Mouse (Mus musculus): ENCODE data around the gene Limk2. TPM values are rescaled to one million over a fixed set of nuclear protein-coding genes. Genes with fewer than 3 reads are reported as not detected.
A peak's percentile ranks its signal among the peaks of the same experiment; 100 is the strongest.

The Limk2 gene
- polyA plus RNA-seq, 1 experiment: 70.5 TPM

DNA sequence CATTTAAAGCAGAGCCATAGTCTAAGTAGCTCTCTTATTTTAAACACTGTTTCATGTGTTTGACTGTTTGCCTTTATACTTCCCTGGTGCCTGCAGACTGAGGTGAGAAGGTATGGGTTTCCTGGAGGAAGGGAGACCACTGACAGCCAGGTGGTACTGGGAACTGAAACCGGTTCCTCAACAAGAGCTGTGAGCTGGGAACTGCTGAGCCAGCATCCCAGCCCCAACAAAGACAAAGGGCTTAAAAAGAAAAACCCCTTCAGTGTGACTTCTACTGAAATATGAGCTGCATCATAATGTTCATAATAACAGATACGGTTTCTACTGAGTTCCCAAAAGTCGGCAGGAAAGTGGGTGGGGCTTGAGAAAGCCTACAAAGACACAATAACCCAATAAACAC is 46.1 kb downstream of the Limk2 start:
- H3K36me3 ChIP-seq (ENCODE audit: control insufficient read depth, insufficient read depth, low read length): peaks cover 30% of the 10 kb centered on the region
- 80% methylated on average over 3 of the region's 3 CpGs for WGBS
- H3K27ac ChIP-seq (ENCODE audit: insufficient read depth, low read depth, low read length): no peak overlapping the region
- no peaks in the 10 kb centered on the region for H3K27me3 ChIP-seq (ENCODE audit: control insufficient read depth, insufficient read depth, low read length)
- H3K4me1 ChIP-seq (ENCODE audit: control insufficient read depth, insufficient read depth, insufficient read length, low read length): no peaks in the 10 kb centered on the region
- TF ChIP-seq POLR2A (IDR thresholded peaks at IDR 0.05; ENCODE audit: low read depth, low read length) (no peak), CTCF (IDR thresholded peaks at IDR 0.05; ENCODE audit: extremely low read depth, insufficient read length, insufficient replicate concordance, low read depth, low read length) (no peak)
- no peak overlapping the region for H3K4me3 ChIP-seq (ENCODE audit: low read depth, low read length)

DNA sequence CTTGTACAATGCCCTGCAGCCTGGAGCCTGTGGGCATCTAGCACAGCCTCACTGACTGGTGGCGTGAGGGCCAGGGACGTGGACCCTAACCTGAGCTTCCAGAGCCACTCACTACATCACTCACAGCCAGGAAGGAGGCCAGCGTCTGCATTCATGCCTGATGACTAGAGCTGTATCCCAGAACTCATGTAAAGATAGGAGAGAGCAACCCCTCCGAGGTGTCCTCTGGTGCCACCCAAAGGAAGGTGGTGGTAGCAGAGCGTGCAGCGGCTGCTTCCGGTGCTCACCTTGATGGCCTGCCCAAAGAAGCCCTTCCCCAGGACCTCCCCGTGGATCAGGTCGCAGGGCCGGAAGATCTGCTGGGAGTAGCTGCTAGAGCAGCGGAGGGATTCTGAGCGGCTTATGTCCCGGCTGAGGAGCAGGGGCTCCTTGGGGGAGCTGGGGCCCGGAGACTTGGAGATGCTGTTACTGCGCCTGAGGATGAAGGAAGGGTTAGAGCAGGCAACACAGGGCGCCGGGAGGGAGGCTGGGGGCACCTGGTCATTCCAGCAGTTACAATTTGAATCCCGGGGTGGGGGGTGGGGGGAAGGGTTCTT is 55.9 kb downstream of the Limk2 start:
- TF ChIP-seq POLR2A (IDR thresholded peaks at IDR 0.05; ENCODE audit: low read depth, low read length) (no peak), CTCF (IDR thresholded peaks at IDR 0.05; ENCODE audit: extremely low read depth, insufficient read length, insufficient replicate concordance, low read depth, low read length) (no peak)
- H3K27me3 ChIP-seq (ENCODE audit: control insufficient read depth, insufficient read depth, low read length): no peaks in the 10 kb centered on the region
- WGBS: 79% methylated on average over 18 of the region's 18 CpGs
- peaks cover 69% of the 10 kb centered on the region for H3K36me3 ChIP-seq (ENCODE audit: control insufficient read depth, insufficient read depth, low read length)
- no peak overlapping the region for H3K4me3 ChIP-seq (ENCODE audit: low read depth, low read length)
- H3K27ac ChIP-seq (ENCODE audit: insufficient read depth, low read depth, low read length): no peak overlapping the region
- H3K4me1 ChIP-seq (ENCODE audit: control insufficient read depth, insufficient read depth, insufficient read length, low read length): peaks cover 2% of the 10 kb centered on the region; the same call in 1 of the 2 replicates

DNA sequence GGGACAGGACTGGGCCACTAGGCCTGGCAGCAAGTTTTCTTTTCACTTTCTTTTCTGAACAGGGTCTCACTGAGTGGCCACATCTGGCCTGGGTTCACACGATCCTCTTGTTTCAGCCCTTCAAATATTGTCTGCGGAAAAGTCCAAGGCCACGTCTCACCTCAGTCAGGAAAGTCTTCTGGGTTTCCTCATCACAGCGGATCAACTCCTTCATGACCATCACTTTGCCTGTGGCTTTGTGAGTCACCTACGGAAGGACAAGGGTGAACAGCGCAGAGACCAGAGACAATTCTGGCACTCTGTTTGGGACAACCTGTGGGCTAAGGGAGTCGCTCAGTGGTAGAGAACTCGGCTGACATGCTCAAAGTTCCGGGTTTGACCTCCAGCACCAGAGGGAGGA is 56.9 kb downstream of the Limk2 start:
- WGBS: 90% methylated on average over 9 of the region's 9 CpGs
- Histone ChIP-seq H3K27ac (ENCODE audit: insufficient read depth, low read depth, low read length) (no peak overlapping the region), H3K4me3 (ENCODE audit: low read depth, low read length) (no peak overlapping the region), H3K36me3 (ENCODE audit: control insufficient read depth, insufficient read depth, low read length) (peaks cover 68% of the 10 kb centered on the region), H3K27me3 (ENCODE audit: control insufficient read depth, insufficient read depth, low read length) (no peaks in the 10 kb centered on the region), H3K4me1 (ENCODE audit: control insufficient read depth, insufficient read depth, insufficient read length, low read length) (peaks cover 2% of the 10 kb centered on the region; the same call in 1 of the 2 replicates)
- TF ChIP-seq POLR2A (IDR thresholded peaks at IDR 0.05; ENCODE audit: low read depth, low read length) (no peak), CTCF (IDR thresholded peaks at IDR 0.05; ENCODE audit: extremely low read depth, insufficient read length, insufficient replicate concordance, low read depth, low read length) (no peak)

DNA sequence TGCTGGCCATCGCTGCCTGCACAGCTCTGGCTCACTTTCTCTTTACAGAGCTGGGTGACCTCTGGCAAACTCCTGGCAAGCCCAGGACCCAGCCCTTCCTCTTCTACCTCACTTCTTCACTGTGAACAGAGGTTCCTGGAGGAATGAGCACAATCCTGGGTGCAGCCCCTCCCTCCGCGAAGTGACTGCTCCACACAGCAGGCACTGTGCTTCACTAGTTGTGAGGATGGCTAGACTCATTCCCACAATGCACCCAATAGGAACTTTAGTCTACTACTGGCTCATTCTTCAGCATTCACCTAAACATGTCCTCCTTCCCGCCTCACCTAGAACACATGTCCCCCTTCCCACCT is 59.7 kb downstream of the Limk2 start:
- no peak overlapping the region for H3K4me3 ChIP-seq (ENCODE audit: low read depth, low read length)
- H3K4me1 ChIP-seq (ENCODE audit: control insufficient read depth, insufficient read depth, insufficient read length, low read length): peaks cover 2% of the 10 kb centered on the region; the same call in 1 of the 2 replicates
- H3K36me3 ChIP-seq (ENCODE audit: control insufficient read depth, insufficient read depth, low read length): peaks cover 73% of the 10 kb centered on the region
- H3K27ac ChIP-seq (ENCODE audit: insufficient read depth, low read depth, low read length): no peak overlapping the region
- H3K27me3 ChIP-seq (ENCODE audit: control insufficient read depth, insufficient read depth, low read length): no peaks in the 10 kb centered on the region
- TF ChIP-seq CTCF (IDR thresholded peaks at IDR 0.05; ENCODE audit: extremely low read depth, insufficient read length, insufficient replicate concordance, low read depth, low read length) (no peak), POLR2A (IDR thresholded peaks at IDR 0.05; ENCODE audit: low read depth, low read length) (no peak)
- 84% methylated on average over 4 of the region's 4 CpGs for WGBS

DNA sequence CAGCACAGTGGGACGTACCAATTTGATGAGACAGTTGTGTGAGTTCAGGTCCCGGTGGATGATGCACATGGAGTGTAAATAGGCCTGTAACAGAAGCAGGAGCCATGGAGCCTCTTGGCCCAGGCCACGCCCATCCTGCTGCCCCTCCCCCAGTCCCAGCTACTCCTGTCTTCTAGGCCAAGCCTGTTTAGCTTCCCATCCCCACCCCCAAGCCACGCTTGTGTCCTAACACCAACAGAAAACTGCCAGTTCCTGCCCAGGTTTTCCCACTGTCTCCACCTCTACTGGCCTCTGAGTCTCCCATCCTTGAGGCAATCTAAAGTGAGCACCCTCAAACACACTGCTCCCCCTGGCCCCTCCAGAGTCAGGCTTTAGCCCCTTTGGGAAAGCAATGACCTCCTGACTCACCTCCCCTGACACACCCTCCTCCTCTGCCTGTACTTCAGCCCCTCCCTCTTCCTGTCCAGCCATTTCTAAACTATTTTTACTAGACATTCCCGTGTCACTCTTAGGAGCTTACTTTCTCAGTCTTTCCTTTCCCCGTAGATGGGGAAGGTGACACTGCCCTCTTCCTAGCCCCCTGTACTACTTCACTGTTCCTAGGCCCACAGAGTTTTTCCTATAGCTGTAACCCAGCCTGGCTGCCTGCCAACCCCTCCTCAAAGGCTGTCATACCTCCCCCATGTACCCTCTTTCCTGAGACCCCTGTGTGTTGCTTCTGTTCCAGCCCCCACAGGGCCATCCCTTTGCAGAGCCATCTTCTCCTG is 60.2 kb downstream of the Limk2 start:
- peaks cover 2% of the 10 kb centered on the region; the same call in 1 of the 2 replicates for H3K4me1 ChIP-seq (ENCODE audit: control insufficient read depth, insufficient read depth, insufficient read length, low read length)
- WGBS: 56% methylated on average over 6 of the region's 6 CpGs
- H3K4me3 ChIP-seq (ENCODE audit: low read depth, low read length): no peak overlapping the region
- no peak overlapping the region for H3K27ac ChIP-seq (ENCODE audit: insufficient read depth, low read depth, low read length)
- TF ChIP-seq POLR2A (IDR thresholded peaks at IDR 0.05; ENCODE audit: low read depth, low read length): no peak
- TF ChIP-seq CTCF (IDR thresholded peaks at IDR 0.05; ENCODE audit: extremely low read depth, insufficient read length, insufficient replicate concordance, low read depth, low read length): no peak
- H3K27me3 ChIP-seq (ENCODE audit: control insufficient read depth, insufficient read depth, low read length): no peaks in the 10 kb centered on the region
- peaks cover 74% of the 10 kb centered on the region for H3K36me3 ChIP-seq (ENCODE audit: control insufficient read depth, insufficient read depth, low read length)

DNA sequence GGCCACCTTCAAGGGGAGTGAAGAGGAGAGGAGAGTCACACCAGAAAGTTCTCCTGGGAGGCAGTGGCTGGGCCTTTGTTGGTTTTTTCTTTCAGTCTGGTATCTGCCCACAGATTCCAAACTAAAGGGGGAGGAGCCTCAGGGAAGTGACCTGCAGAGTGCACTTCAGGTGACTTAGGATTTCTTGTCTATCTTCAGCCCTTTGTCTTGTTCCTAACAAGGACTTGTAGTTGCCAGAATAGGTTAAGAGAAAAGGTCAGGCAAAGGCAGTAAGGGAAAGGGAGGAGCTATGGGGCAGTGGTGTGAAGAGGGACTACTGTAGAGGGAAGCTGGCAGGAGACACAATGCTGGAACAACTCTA is 61.2 kb downstream of the Limk2 start:
- H3K27ac ChIP-seq (ENCODE audit: insufficient read depth, low read depth, low read length): no peak overlapping the region
- no peak overlapping the region for H3K4me3 ChIP-seq (ENCODE audit: low read depth, low read length)
- TF ChIP-seq CTCF (IDR thresholded peaks at IDR 0.05; ENCODE audit: extremely low read depth, insufficient read length, insufficient replicate concordance, low read depth, low read length): no peak
- no peak for TF ChIP-seq POLR2A (IDR thresholded peaks at IDR 0.05; ENCODE audit: low read depth, low read length)
- H3K36me3 ChIP-seq (ENCODE audit: control insufficient read depth, insufficient read depth, low read length): peaks cover 70% of the 10 kb centered on the region
- no peaks in the 10 kb centered on the region for H3K27me3 ChIP-seq (ENCODE audit: control insufficient read depth, insufficient read depth, low read length)
- H3K4me1 ChIP-seq (ENCODE audit: control insufficient read depth, insufficient read depth, insufficient read length, low read length): peaks cover 2% of the 10 kb centered on the region; the same call in 1 of the 2 replicates

DNA sequence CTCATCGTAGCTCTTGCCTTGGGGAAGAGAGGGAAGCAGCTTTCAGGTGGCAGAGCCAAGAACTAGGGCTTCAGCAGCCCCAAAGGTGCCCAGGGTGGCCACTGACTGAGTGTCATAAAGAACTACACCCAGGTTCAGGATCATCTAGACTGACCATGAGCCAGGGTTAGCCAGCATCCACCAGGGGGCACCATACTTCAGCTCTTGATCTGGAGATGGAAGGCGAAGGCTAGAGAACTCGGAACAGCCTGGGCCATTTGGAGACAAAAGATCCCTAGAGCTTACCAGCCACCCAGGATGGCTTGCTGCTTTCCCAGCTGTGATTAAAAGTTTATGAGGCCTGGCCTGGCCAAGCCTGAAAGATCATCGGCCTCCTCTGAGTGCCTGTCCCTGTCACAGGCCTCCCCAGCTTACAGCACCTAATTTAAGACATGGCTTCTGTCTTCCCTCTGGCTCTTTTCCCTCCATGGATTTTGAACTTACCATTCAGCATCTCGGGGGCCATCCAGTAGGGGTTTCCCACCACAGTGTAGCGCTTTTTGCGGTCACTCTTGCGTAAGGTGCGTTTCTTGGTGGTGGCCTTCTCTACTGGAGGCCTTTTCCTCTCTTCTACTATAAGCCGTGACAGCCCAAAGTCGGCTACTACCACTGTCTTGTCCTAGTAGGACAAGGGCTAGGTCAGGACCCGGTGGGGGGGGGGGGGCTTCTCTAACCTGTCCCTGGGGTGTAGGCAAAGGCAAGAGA is 61.7 kb downstream of the Limk2 start:
- H3K4me3 ChIP-seq (ENCODE audit: low read depth, low read length): no peak overlapping the region
- H3K27me3 ChIP-seq (ENCODE audit: control insufficient read depth, insufficient read depth, low read length): no peaks in the 10 kb centered on the region
- peaks cover 65% of the 10 kb centered on the region for H3K36me3 ChIP-seq (ENCODE audit: control insufficient read depth, insufficient read depth, low read length)
- WGBS: 62% methylated on average over 12 of the region's 12 CpGs
- H3K4me1 ChIP-seq (ENCODE audit: control insufficient read depth, insufficient read depth, insufficient read length, low read length): peaks cover 2% of the 10 kb centered on the region; the same call in 1 of the 2 replicates
- H3K27ac ChIP-seq (ENCODE audit: insufficient read depth, low read depth, low read length): no peak overlapping the region; the same call in 1 of the 2 replicates
- TF ChIP-seq CTCF (IDR thresholded peaks at IDR 0.05; ENCODE audit: extremely low read depth, insufficient read length, insufficient replicate concordance, low read depth, low read length) (peak; percentile 89), POLR2A (IDR thresholded peaks at IDR 0.05; ENCODE audit: low read depth, low read length) (no peak)
